Mouse (Mus musculus) embryonic facial prominence, embryonic 13.5 days (tissue): ENCODE data around the gene Ssx2ip. TPM values are rescaled to one million over a fixed set of nuclear protein-coding genes. Genes with fewer than 3 reads are reported as not detected.

Source experiments
- ATAC-seq: fragments of 200-750 bp; cut with Nextera tagmentation; 2 replicates; pipeline ENCODE4 v1.8.0; 2017; ENCODE audit warnings: low read depth; ENCODE audit not compliant: insufficient number of reproducible peaks, insufficient read depth, low FRiP score, low TSS enrichment
- H3K27ac ChIP-seq: fragments of 300-500 bp; sonication (generic); 2 replicates; pipeline ENCODE4 v1.5.1; 2015; ENCODE audit warnings: moderate library complexity, mild to moderate bottlenecking, inconsistent platforms
- H3K27me3 ChIP-seq: fragments of 300-500 bp; sonication (generic); 2 replicates; pipeline ENCODE4 v1.6.1; 2015; ENCODE audit warnings: mild to moderate bottlenecking, inconsistent platforms
- H3K36me3 ChIP-seq: fragments of 300-500 bp; sonication (generic); 2 replicates; pipeline ENCODE4 v1.6.1; 2015; ENCODE audit warnings: mild to moderate bottlenecking, inconsistent platforms
- H3K4me1 ChIP-seq: fragments of 300-500 bp; sonication (generic); 2 replicates; pipeline ENCODE4 v1.6.1; 2015; ENCODE audit warnings: inconsistent platforms
- H3K4me2 ChIP-seq: fragments of 300-500 bp; sonication (generic); 2 replicates; pipeline ENCODE4 v1.6.1; 2015; ENCODE audit warnings: moderate library complexity, mild to moderate bottlenecking, inconsistent platforms
- H3K4me3 ChIP-seq: fragments of 300-500 bp; sonication (generic); 2 replicates; pipeline ENCODE4 v1.5.1; 2015; ENCODE audit warnings: mild to moderate bottlenecking, inconsistent platforms
- H3K9ac ChIP-seq: fragments of 300-500 bp; sonication (generic); 2 replicates; pipeline ENCODE4 v1.6.1; 2015; ENCODE audit warnings: mild to moderate bottlenecking, inconsistent platforms
- H3K9me3 ChIP-seq: fragments of 300-500 bp; sonication (generic); 2 replicates; pipeline ENCODE4 v1.6.1; 2016; ENCODE audit warnings: inconsistent platforms
- WGBS: fragments of 180-500 bp; shearing (Covaris S2); methylation state at CpG from one replicate; pipeline ENCODE4 v1.1.7; 2015; ENCODE audit warnings: mixed read lengths; 5-methylcytosine and 5-hydroxymethylcytosine counted together
- microRNA-seq: library from miRNA; unstranded; fragments of <30 nt; microRNA quantifications from one replicate; pipeline ENCODE4, GENCODE M21; 2016
- polyA plus RNA-seq: library from polyadenylated mRNA; unstranded; fragments of >200 nt; fragmentation: Nextera tagmentation; extraction: Ambion mirVana; gene quantifications from 2 replicates; pipeline ENCODE4 v1.2.1, GENCODE M21; 2015

Ssx2ip gene
- polyA plus RNA-seq, 1 experiment from 2014 or later: 22.1 TPM

DNA sequence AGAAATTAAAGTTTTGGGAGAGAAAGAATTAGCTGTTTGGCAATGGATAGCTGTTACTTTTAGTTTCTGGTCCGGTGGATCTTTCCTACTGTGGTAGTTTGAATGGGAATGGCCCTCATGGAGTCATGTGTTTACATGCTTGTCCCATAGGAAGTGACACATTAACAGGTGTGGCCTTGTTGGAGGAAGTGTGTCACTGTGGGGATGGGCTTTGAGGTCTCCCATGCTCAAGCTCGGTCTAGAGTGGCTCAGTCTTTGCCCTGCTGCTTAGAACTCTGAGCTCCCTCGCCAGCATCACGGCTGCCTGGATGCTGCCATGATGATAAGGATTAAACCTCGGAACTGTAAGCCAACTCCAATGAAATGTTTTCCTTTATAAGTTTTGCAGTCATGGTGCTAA is 46.9 kb downstream of the Ssx2ip start:
- H3K4me2 ChIP-seq: peak overlapping the region; percentile 61; the same call in 1 of the 2 replicates
- peaks cover 8% of the 10 kb centered on the region; the same call in 1 of the 2 replicates for H3K36me3 ChIP-seq
- no peak for ATAC-seq
- no peak overlapping the region for H3K4me3 ChIP-seq
- H3K4me1 ChIP-seq: peaks cover 8% of the 10 kb centered on the region; the same call in 1 of the 2 replicates
- H3K9me3 ChIP-seq: no peaks in the 10 kb centered on the region
- no peak overlapping the region for H3K27ac ChIP-seq
- H3K9ac ChIP-seq: no peak overlapping the region
- 81% methylated on average over 5 of the region's 5 CpGs for WGBS
- H3K27me3 ChIP-seq: no peaks in the 10 kb centered on the region

DNA sequence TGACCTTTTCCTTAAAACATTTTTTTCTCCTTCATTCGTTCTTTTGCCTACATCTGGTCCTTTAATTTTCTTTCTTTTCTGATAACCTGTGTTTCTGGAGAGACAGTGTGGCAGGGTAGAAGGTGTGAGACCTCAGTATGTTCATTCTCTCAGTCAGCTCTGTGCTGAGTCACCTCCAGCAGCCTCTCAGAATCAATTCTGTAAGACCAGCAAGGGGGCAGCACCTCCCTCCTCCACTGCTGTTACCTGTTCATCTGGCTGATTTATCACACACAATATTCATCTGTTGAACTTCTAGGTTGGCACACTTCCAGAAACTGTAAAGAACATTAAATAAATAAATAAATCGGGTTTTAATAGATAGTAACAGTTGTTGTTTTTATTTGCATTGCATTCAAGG is 58.5 kb downstream of the Ssx2ip start:
- Histone ChIP-seq H3K4me3 (no peak overlapping the region), H3K36me3 (peaks cover under 1% of the 10 kb centered on the region; the same call in 1 of the 2 replicates), H3K27me3 (no peaks in the 10 kb centered on the region), H3K9ac (no peak overlapping the region), H3K4me2 (no peak overlapping the region), H3K4me1 (no peaks in the 10 kb centered on the region), H3K9me3 (no peaks in the 10 kb centered on the region), H3K27ac (no peak overlapping the region)
- no peak for ATAC-seq
- 60% methylated on average over 2 of the region's 2 CpGs for WGBS

DNA sequence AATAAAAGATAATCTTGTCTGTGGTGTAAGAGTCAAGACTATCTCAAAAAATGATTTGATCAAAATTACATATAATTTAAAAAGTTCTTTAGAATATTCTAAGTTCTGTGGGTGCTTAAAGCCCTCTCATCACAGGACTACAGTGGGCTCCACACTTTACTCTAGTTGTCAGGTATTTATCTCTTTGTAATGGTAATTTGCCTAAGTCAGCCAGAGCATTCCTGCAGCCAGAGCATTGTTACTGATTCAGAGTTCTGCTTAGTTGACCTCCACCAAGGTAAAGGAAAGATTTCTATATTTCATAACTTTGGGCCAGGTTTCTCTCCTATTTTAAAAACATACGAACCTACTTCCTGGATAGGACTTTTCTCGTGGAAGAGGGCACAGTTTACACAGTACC is 64.8 kb downstream of the Ssx2ip start:
- ATAC-seq: no peak
- no peaks in the 10 kb centered on the region for H3K4me1 ChIP-seq
- H3K9me3 ChIP-seq: no peaks in the 10 kb centered on the region
- H3K4me2 ChIP-seq: no peak overlapping the region
- no peaks in the 10 kb centered on the region for H3K36me3 ChIP-seq
- H3K4me3 ChIP-seq: no peak overlapping the region
- H3K9ac ChIP-seq: no peak overlapping the region
- no peak overlapping the region for H3K27ac ChIP-seq
- 79% methylated on average over 2 of the region's 2 CpGs for WGBS
- no peaks in the 10 kb centered on the region for H3K27me3 ChIP-seq

DNA sequence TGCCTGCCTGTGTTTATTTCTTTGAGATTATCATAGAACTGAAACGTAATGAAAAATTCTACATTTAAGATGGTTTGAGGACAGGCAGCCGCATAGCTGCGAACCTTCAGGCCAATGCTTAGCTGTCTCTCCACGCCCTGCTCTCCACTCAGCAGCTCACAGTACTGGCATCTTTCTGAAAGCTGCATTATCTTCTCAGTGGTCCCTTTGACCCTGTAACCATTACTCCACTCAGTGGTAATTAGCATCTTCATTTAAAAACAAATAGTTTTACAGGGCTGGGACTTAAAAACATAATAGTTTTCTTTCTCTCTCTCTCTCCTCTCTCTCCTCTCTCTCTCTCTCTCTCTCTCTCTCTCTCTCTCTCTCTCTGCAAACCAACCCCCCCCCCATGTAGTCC is 68.2 kb downstream of the Ssx2ip start:
- H3K27me3 ChIP-seq: no peaks in the 10 kb centered on the region
- H3K9ac ChIP-seq: no peak overlapping the region
- H3K4me1 ChIP-seq: no peaks in the 10 kb centered on the region
- no peak overlapping the region for H3K4me2 ChIP-seq
- no peak for ATAC-seq
- H3K27ac ChIP-seq: no peak overlapping the region
- H3K36me3 ChIP-seq: no peaks in the 10 kb centered on the region
- WGBS: 68% methylated on average over 4 of the region's 4 CpGs
- no peak overlapping the region for H3K4me3 ChIP-seq
- H3K9me3 ChIP-seq: no peaks in the 10 kb centered on the region

DNA sequence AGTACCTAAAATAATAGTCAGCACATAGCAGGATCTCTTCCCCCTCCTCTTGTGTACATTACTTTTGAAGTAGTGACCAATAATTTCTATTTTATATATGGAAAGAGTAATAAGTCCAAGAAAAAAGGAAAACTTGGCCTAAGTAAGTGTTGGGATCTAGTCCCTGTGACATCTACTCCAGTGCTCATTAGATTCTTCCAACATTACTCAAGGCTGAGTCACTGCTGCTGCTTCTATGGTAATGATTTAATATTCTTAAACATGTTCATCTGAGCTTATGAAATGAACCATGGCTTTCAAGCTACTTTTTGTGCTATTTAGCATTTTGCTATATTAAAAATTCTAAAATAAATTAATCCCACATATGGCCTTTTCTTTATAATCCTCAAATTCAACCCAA is 69.3 kb downstream of the Ssx2ip start:
- Histone ChIP-seq H3K36me3 (no peaks in the 10 kb centered on the region), H3K4me1 (no peaks in the 10 kb centered on the region), H3K27ac (no peak overlapping the region), H3K9me3 (no peaks in the 10 kb centered on the region), H3K9ac (no peak overlapping the region), H3K4me2 (no peak overlapping the region), H3K4me3 (no peak overlapping the region), H3K27me3 (no peaks in the 10 kb centered on the region)
- ATAC-seq: no peak

DNA sequence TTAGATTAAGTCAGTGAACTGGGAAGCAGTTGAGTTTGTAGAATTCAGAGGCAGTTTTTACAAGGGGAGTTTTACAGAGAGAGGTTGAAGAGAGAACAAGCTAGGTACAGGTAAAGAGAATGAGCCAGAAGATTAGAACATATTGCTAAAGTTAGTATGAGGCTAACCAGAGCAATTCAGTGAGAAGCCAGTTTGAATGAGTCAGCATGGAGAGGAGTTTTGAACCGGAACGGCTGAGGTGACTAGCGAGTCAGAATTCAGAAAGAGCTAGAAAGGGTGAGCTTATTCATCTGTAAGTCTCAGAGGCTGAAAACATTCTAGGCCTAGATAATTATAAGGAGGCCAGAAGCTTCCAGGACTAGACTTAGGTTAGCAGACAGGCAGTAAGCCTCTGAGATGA is 70.0 kb downstream of the Ssx2ip start:
- Histone ChIP-seq H3K4me3 (no peak overlapping the region), H3K27ac (no peak overlapping the region), H3K36me3 (no peaks in the 10 kb centered on the region), H3K9ac (no peak overlapping the region), H3K4me1 (no peaks in the 10 kb centered on the region), H3K27me3 (no peaks in the 10 kb centered on the region), H3K4me2 (no peak overlapping the region), H3K9me3 (no peaks in the 10 kb centered on the region)
- WGBS: 90% methylated on average over 3 of the region's 3 CpGs
- no peak for ATAC-seq

DNA sequence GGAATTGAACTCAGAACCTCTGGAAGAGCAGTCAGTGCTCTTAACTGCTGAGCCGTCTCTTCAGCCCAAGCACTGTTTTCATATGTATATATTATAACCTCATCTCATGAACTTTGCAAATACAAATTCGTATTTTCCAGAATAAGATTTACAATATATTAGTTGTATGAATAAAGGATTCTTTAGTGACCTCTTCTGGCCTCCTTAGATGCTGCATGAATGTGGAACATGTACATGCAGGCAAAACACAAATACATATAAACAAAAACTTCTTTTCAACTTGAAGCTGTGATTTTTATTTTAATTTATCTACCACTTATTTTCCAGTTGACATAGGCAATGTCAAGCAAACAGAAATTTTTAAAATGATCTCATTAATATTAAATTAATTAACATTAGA is 77.6 kb downstream of the Ssx2ip start:
- no peaks in the 10 kb centered on the region for H3K9me3 ChIP-seq
- WGBS: 66% methylated on average over 2 of the region's 2 CpGs
- no peak overlapping the region for H3K27ac ChIP-seq
- no peaks in the 10 kb centered on the region for H3K4me1 ChIP-seq
- no peak overlapping the region for H3K9ac ChIP-seq
- H3K36me3 ChIP-seq: no peaks in the 10 kb centered on the region
- ATAC-seq: no peak
- H3K4me3 ChIP-seq: no peak overlapping the region
- no peak overlapping the region for H3K4me2 ChIP-seq
- no peaks in the 10 kb centered on the region for H3K27me3 ChIP-seq

DNA sequence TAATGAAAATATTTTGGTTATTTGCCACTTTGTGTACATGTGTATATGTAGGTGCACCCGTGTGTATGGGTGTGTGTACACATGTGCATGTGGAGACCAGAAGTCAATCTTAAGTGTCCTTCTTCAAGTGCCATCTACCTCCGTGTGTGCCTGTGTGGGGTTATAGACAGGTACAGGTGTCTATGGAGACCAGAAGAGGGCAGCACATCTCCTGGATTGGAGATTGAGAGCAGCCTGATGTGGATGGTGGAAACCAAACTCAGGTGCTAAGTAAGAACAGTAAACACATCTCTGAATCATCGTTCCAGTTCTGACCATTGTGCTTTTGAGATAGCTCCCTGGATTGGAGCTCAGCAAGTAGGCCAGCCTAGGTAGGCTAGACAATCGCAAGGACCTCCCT is 82.0 kb downstream of the Ssx2ip start:
- Histone ChIP-seq H3K4me1 (no peaks in the 10 kb centered on the region), H3K9me3 (no peaks in the 10 kb centered on the region), H3K36me3 (no peaks in the 10 kb centered on the region), H3K27ac (no peak overlapping the region), H3K4me3 (no peak overlapping the region), H3K27me3 (no peaks in the 10 kb centered on the region), H3K9ac (no peak overlapping the region), H3K4me2 (no peak overlapping the region)
- 85% methylated on average over 4 of the region's 4 CpGs for WGBS
- no peak for ATAC-seq

Small RNA genes within 50 kb of the gene (microRNA-seq; reads per million reads assigned to microRNA genes)
- gene Gm22901: not detected

Other genes starting within 250 kb of the Ssx2ip start
- 2.1 TPM in 2 replicates for gene Lpar3, start 183.7 kb upstream of the Ssx2ip start, polyA plus RNA-seq
- gene Ctbs, start 45.2 kb downstream of the Ssx2ip start, polyA plus RNA-seq: 9.1 and 9.6 TPM in 2 replicates
- gene Spata1, start 95.1 kb downstream of the Ssx2ip start, polyA plus RNA-seq: 9.9 and 10.2 TPM in 2 replicates
- gene Gng5, start 95.2 kb downstream of the Ssx2ip start, polyA plus RNA-seq: 857 and 874 TPM in 2 replicates
- 53.3 and 59.5 TPM in 2 replicates for gene Rpf1, start 116.8 kb downstream of the Ssx2ip start, polyA plus RNA-seq
- gene Uox, start 165.8 kb downstream of the Ssx2ip start, polyA plus RNA-seq: 0.17 and 0.91 TPM in 2 replicates
- gene Dnase2b, start 211.0 kb downstream of the Ssx2ip start, polyA plus RNA-seq: 0.07 TPM in 1 of 2 replicates, not detected in the other
- 0.13 and 0.33 TPM in 2 replicates for gene 4930503B20Rik, start 246.7 kb downstream of the Ssx2ip start, polyA plus RNA-seq